Mouse (Mus musculus) bone marrow, adult 2 months (tissue): ENCODE data around the gene Trcg1.

Experiments
- CTCF ChIP-seq: fragments of 200-500 bp; IDR thresholded peaks from 2 replicates; pipeline ENCODE4 v1.5.1; 2011; ENCODE audit warnings: low read length, control low read depth; ENCODE audit not compliant: control insufficient read depth, insufficient read depth
- POLR2A ChIP-seq: fragments of 200-500 bp; IDR thresholded peaks from 2 replicates; pipeline ENCODE4 v1.6.1; 2011; ENCODE audit warnings: low read depth, mild to moderate bottlenecking, control low read depth, low read length, borderline replicate concordance; ENCODE audit not compliant: control insufficient read depth

DNA sequence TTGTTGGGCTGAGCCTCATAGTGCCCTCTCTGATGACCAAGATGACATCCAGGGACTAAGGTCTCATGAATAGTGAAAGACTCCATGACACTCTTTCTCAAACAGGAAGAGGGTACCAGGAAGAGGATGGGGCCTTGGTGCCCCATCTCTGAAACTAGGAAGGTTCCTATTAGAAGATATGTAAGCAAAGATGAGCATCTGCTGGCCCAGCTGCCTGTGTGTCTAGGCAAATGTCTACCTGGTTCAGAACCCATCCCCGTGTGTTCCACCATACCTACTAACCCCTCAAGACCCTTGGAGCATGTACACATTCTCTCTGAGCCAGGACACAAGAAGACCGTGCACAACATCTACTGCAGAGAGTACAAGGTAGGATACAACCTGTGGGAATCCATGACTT, at the start of gene Trcg1:
- TF ChIP-seq CTCF, result no peak
- no peak for TF ChIP-seq POLR2A
